Mouse (Mus musculus): ENCODE measurements around the gene Ranbp17.

The Ranbp17 gene

GRCm38 (mm10) chr11:33404651-33405050 lies 108.9 kb downstream of the Ranbp17 start:
- DNase-seq (ENCODE audit: low spot score in 2 of 2), result no peak

- DNase-seq (ENCODE audit: low spot score in 2 of 2), result no peak
Observed at GRCm38 (mm10) chr11:33399346-33399745, 114.2 kb downstream of the Ranbp17 start.

GRCm38 (mm10) chr11:33398701-33399100 lies 114.8 kb downstream of the Ranbp17 start:
- no peak for DNase-seq (ENCODE audit: low spot score in 2 of 2)

GRCm38 (mm10) chr11:33396275-33396674 lies 117.3 kb downstream of the Ranbp17 start:
- no peak for DNase-seq (ENCODE audit: low spot score in 2 of 2)

GRCm38 (mm10) chr11:33394093-33394492 lies 119.5 kb downstream of the Ranbp17 start:
- no peak for DNase-seq (ENCODE audit: low spot score in 2 of 2)

GRCm38 (mm10) chr11:33388685-33389084 lies 124.9 kb downstream of the Ranbp17 start:
- DNase-seq (ENCODE audit: low spot score in 2 of 2), result no peak

GRCm38 (mm10) chr11:33361867-33362266 lies 151.7 kb downstream of the Ranbp17 start:
- DNase-seq (ENCODE audit: low spot score in 2 of 2), result no peak

GRCm38 (mm10) chr11:33349269-33349668 lies 164.3 kb downstream of the Ranbp17 start:
- DNase-seq (ENCODE audit: low spot score in 2 of 2), result no peak

- no peak for DNase-seq (ENCODE audit: low spot score in 2 of 2)
Observed at GRCm38 (mm10) chr11:33342061-33342460, 171.5 kb downstream of the Ranbp17 start.

DNA sequence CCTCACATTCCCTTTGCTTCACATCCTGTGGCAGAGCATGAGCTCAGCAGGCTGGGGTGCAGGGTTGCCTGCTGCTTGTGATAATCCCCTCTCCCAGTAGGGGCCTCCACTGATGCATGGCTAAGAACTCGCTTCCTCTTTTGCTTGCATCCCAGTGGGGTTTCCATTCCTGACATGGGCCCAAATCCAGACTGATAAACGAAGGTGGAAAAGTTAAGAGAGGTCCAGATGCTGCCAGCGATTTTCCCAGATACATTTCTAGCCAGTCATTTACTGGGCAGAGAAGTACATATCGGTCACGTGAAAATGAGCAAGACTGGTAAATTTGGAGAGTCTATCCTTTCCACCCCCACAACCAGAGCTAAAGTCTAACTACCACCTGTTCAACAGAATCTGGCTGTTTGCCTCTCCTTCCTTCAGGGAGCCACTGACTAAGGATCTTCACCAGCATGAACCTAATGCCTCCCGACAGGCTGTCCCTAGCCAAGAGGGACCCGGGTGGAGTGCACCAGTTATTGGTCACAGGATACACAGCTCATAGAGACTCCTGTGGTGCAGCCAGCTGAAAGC lies 176.9 kb downstream of the Ranbp17 start:
- DNase-seq (ENCODE audit: low spot score in 2 of 2), result no peak

GRCm38 (mm10) chr11:33335616-33336015 lies 177.9 kb downstream of the Ranbp17 start:
- DNase-seq (ENCODE audit: low spot score in 2 of 2), result no peak

GRCm38 (mm10) chr11:33332137-33332536 lies 181.4 kb downstream of the Ranbp17 start:
- no peak for DNase-seq (ENCODE audit: low spot score in 2 of 2)

GRCm38 (mm10) chr11:33319006-33319611 lies 194.4 kb downstream of the Ranbp17 start:
- no peak for DNase-seq (ENCODE audit: low spot score in 2 of 2)

DNA sequence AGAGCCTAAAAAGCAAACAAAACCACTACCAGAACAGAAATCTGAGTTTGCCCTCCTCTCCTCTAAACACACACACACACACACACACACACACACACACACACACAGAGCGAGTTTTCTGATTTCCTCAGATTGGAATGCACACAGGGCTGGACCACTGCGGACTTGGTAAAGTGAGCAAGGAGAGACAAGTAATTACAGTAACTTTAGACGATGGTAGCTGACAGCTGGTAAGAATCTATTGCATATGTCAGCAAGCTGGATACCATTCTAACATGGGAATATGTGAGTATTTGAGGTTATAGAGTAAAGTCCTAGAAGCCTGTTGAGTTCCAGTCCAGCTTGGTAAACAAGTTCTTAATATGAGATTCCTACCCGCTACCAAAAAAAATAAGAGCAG lies 204.0 kb downstream of the Ranbp17 start:
- DNase-seq (ENCODE audit: low spot score in 2 of 2), result no peak

DNA sequence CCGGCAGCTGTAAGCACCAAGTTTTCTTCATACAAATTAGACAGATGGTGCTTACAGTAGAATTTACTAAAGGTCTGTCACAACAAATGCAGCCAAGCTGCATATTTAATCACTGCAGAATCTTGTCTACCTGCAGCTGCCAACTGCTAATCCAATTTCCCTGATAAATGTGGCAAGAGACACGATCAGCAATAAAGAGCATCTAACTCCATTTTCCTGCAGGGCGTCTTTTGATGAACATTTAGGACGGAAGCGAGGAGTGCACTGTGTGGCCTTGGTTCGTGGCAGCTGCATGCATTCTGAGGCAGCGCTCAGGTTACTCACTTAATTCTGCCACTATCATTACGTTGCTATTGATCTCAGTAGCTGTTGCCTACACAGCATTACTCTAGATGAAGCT lies 212.7 kb downstream of the Ranbp17 start:
- no peak for DNase-seq (ENCODE audit: low spot score in 2 of 2)

- no peak for DNase-seq (ENCODE audit: low spot score in 2 of 2)
Observed at GRCm38 (mm10) chr11:33299371-33299770, 214.2 kb downstream of the Ranbp17 start.

- DNase-seq (ENCODE audit: low spot score in 2 of 2), result no peak
Observed at GRCm38 (mm10) chr11:33297121-33297520, 216.4 kb downstream of the Ranbp17 start.

DNA sequence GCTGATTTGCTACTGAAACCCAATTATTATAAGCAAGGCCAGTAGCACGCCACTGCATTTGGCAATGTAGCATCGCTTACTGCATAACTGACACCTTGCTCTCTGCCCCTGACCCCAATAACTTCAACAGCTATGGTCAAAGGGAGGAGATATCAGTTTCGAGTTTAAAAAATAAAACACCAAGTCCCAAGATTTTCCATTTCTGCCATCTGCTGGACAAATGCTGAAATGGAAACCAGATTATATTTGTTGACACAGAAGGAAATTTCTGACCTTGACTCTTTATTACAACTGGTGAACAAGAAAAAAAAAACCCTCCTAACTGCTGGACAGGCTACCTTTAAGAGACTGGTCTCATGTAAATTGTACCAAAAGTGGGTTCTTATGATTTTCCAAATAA lies 218.1 kb downstream of the Ranbp17 start:
- DNase-seq (ENCODE audit: low spot score in 2 of 2), result no peak

- no peak for DNase-seq (ENCODE audit: low spot score in 2 of 2)
Observed at GRCm38 (mm10) chr11:33294063-33294462, 219.5 kb downstream of the Ranbp17 start.

GRCm38 (mm10) chr11:33278571-33278970 lies 235.0 kb downstream of the Ranbp17 start:
- no peak for DNase-seq (ENCODE audit: low spot score in 2 of 2)

DNA sequence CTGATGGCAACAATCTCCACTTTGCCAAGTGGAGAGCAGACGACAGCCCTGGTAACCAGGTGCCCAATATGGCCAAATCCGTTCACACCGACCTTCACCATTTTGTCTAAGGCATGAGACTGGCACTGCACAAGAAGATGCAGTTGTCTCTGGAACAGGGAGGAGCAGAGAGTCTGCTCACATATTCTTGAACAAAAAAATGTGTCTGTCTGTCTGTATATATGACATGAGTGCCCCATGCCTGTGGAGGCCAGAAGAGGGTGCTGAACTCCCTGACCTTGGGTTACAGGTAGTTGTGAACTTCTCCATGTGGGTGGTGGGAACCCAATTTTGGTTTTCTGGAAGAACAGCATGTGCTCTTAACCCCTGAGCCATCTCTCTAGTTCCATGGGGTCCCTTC lies 236.9 kb downstream of the Ranbp17 start, which contains the start of gene Gm12117:
TSS of gene Gm12117 (minus strand) at position 101 of the 400 bp plus-strand sequence.
- DNase-seq (ENCODE audit: low spot score in 2 of 2), result no peak

DNA sequence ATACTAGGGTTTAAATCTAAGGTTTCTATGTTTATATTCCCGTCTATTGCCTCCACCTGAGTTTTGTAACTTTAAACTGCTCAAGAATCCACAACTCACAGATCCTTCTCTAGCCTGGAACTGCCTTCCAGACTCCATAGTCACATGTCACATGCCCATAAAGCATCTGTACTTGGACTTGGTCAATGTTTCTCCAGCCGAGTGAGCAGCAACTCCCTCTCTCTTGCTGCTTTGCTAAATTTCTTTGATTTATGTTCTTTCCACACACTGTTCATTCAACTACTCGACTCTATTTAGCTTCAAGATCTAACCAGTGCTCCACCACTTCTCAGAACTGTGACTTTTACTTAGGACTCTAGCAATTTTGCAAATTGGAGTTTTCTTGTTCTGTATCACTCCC lies 238.7 kb downstream of the Ranbp17 start:
- DNase-seq (ENCODE audit: low spot score in 2 of 2), result no peak

GRCm38 (mm10) chr11:33274294-33274693 lies 239.3 kb downstream of the Ranbp17 start:
- no peak for DNase-seq (ENCODE audit: low spot score in 2 of 2)

- DNase-seq (ENCODE audit: low spot score in 2 of 2), result no peak
Observed at GRCm38 (mm10) chr11:33240295-33240694, 273.3 kb downstream of the Ranbp17 start.
